Mouse (Mus musculus) CH12.LX (cell line): ENCODE results near the gene Nedd4.

ENCODE experiments used
- CTCF ChIP-seq, 2 experiments: IDR thresholded peaks in 1 of 2; conservative IDR thresholded peaks in 1 of 2; 2 replicates each; pipeline ENCODE4 v1.5.1; 2011 to 2012; ENCODE audit warnings: low read depth in 2 of 2, low read length in 2 of 2, improper control_type of control experiment in 1 of 2, inconsistent platforms in 1 of 2, mild to moderate bottlenecking in 1 of 2, moderate library complexity in 1 of 2
- E2F4 ChIP-seq: IDR thresholded peaks from 2 replicates; pipeline ENCODE4 v1.6.1; 2011; ENCODE audit warnings: low read depth, low read length, improper control_type of control experiment; ENCODE audit not compliant: insufficient replicate concordance
- EP300 ChIP-seq: IDR thresholded peaks from 2 replicates; pipeline ENCODE4 v1.6.1; 2011; ENCODE audit warnings: low read length, improper control_type of control experiment
- IRF4 ChIP-seq: IDR thresholded peaks from 2 replicates; pipeline ENCODE4 v1.6.1; 2014; ENCODE audit warnings: low read depth, mild to moderate bottlenecking, inconsistent platforms, low read length, improper control_type of control experiment
- KAT2A ChIP-seq: IDR thresholded peaks from 2 replicates; pipeline ENCODE4 v1.6.1; 2012; ENCODE audit warnings: low read length, improper control_type of control experiment, inconsistent platforms; ENCODE audit not compliant: insufficient replicate concordance
- MYC ChIP-seq: IDR thresholded peaks from 2 replicates; pipeline ENCODE4 v1.6.1; 2011; ENCODE audit warnings: low read depth, mild to moderate bottlenecking, improper control_type of control experiment, low read length
- NELFE ChIP-seq: IDR thresholded peaks from 2 replicates; pipeline ENCODE4 v1.6.1; 2011; ENCODE audit warnings: low read depth, low read length, improper control_type of control experiment
- POLR2A ChIP-seq: IDR thresholded peaks from 2 replicates; pipeline ENCODE4 v1.6.1; 2011; ENCODE audit warnings: low read depth, mild to moderate bottlenecking, improper control_type of control experiment, low read length
- POLR2AphosphoS2 ChIP-seq: IDR thresholded peaks from 2 replicates; pipeline ENCODE4 v1.6.1; 2011; ENCODE audit warnings: low read depth, low read length, improper control_type of control experiment
- TBP ChIP-seq: conservative IDR thresholded peaks from 2 replicates; pipeline ENCODE4 v1.6.1; 2011; ENCODE audit warnings: low read depth, low read length, improper control_type of control experiment
- TCF12 ChIP-seq: IDR thresholded peaks from 2 replicates; pipeline ENCODE4 v1.6.1; 2014; ENCODE audit warnings: low read depth, mild to moderate bottlenecking, inconsistent platforms, low read length, improper control_type of control experiment

DNA sequence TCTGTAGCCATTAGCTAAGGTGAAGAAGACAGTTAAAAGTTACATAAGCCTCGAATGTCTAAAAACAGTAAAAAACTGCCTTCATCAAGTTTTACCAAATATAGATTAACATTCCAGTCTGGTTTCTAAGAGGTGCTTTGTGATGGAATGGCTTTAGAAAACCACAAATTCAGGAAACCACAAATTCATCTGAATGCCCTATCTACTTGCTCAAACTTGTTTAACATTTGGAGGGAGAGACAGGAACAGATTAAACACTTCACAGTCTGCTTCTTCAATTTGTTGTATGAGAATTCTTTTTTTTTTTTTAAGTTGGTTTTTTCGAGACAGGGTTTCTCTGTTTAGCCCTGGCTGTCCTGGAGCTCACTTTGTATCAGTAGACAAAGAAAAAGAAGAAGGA lies 12.4 kb upstream of the Nedd4 start:
- no peak for TF ChIP-seq MYC
- TF ChIP-seq CTCF (conservative IDR thresholded peaks at IDR 0.05 in 1 of 2, IDR thresholded peaks at IDR 0.05 in 1 of 2; ENCODE audit: low read depth in 2 of 2, low read length in 2 of 2) = no peak
- TF ChIP-seq E2F4 = no peak
- no peak for TF ChIP-seq KAT2A
- no peak for TF ChIP-seq POLR2AphosphoS2
- no peak for TF ChIP-seq POLR2A
- TF ChIP-seq EP300 = no peak
- no peak for TF ChIP-seq IRF4
- TF ChIP-seq TCF12 = no peak
- TF ChIP-seq NELFE = no peak
- no peak for TF ChIP-seq TBP
